Mouse (Mus musculus): Measurements from ENCODE around the gene Babam2.

The Babam2 gene

DNA sequence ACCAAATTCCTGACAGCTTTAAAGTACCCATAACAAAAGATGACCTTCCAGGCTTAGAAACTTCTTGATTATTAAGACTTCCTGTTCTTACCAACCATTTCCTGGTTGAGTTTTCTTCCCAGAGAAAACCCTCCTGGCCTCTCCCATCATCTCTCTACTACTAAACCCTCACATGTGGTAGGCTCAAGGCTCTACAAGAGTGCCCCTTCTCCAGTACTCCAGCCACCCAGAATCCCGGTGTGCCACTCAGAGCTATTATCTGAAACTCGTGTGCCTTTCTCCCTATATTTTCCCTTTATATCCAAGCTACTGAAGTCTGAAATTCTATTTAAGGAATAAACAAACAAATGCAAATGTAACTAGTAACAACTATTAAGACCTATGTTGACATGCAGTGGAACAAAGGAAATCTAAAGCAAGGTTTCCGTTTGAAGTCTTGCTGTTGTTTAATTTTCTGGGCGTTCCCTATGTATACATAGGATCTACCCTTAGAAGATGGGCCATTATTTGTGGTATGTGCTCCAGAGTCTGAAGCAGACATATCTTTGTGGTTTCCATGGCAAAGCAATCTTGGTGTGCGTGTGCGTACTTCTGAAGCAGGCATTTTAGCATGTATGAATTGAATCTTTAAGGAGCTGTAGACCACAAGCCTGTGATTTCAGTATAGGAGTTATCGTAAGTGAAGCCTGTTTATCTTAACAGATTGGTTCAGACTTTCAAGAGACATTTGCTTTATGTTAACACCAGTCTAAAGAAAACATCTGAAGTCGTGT, 361.2 kb downstream of the Babam2 start:
- no peak for DNase-seq

GRCm38 (mm10) chr5:32059254-32059796, 361.8 kb downstream of the Babam2 start:
- no peak for DNase-seq

DNA sequence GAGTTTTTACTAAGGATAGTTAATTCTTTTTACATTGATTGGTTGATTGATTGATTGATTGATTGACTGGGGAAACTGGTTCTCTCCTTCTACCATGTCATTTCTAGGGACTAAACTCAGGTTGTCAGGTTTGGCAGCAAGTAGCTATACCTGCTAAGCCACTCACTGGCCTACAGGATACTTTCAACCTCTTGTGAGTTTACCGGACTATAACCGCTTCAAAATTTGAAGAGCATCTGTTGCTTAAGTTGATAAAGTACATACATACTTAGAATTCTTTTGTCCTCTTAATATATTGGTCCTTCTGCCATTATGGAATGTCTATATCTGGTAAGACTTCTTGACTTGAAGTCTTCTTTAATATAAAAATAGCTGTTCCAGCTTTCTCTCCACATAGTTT, 363.0 kb downstream of the Babam2 start:
- DNase-seq, result no peak

DNA sequence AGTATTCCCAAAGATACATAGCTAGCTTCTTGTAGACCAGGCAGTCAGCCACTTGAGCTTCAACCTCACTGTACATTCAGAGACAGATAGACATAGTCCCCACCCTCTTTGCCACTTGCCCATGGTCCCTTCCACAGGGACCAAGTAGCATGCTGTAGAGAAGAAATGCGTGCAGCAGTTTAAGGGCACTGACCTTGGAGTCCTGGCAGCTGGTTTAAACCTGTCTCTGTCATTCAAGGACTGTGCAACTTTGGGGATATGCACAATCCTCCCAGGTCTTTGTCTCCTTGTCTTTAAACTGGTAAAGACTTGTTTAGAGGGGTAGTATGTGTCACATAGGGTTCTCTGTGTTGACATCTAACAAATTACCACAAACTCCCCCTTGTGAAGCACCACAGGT, 364.4 kb downstream of the Babam2 start:
- no peak for DNase-seq

- no peak for DNase-seq
Observed at GRCm38 (mm10) chr5:32064341-32065105, 367.0 kb downstream of the Babam2 start.

GRCm38 (mm10) chr5:32066015-32066734, 368.7 kb downstream of the Babam2 start:
- no peak for DNase-seq

GRCm38 (mm10) chr5:32066839-32067238, 369.4 kb downstream of the Babam2 start:
- no peak for DNase-seq

GRCm38 (mm10) chr5:32068616-32069015, 371.1 kb downstream of the Babam2 start:
- DNase-seq, result no peak

- DNase-seq, result no peak
Observed at GRCm38 (mm10) chr5:32069096-32069495, 371.6 kb downstream of the Babam2 start.

GRCm38 (mm10) chr5:32069566-32070169, 372.2 kb downstream of the Babam2 start:
- no peak for DNase-seq

DNA sequence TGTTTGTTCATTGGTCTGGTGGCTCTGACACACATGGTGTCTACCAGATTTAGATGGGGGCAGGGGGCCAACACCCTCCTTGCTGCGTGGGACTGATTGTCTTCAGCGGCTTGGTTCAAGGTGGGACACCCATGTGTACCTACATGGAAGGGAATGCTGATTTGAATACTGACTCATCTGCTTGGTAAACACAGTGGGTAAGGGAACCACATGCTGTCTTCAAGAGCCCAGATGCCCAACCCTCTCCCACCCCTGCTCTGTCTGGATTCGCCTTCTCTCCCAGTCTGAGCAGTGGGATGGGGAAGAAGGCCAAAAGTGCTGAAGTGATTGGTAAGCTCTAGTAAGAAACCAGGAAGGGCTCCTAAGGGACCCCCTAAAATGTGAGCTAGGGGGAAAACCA, 373.3 kb downstream of the Babam2 start:
- DNase-seq, result no peak

DNA sequence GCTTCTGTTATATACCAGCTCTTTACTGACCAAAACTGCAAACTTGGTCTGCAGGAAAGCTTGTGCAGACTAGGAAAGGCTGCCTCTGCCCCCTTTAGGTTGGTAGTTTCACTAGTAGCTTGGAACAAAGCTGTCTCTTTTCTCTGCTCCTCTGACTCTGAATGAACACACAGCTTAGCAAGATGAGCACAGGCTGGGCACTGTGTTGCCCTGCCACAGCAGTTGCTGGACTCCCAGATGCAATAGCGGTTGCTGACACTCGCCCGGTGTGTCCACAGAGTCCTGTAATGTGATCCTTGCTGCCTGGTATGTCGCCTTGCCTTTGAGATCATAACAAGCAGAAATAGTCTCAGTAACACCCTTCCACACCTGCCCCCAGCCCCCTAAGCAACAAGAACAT, 373.8 kb downstream of the Babam2 start:
- no peak for DNase-seq

DNA sequence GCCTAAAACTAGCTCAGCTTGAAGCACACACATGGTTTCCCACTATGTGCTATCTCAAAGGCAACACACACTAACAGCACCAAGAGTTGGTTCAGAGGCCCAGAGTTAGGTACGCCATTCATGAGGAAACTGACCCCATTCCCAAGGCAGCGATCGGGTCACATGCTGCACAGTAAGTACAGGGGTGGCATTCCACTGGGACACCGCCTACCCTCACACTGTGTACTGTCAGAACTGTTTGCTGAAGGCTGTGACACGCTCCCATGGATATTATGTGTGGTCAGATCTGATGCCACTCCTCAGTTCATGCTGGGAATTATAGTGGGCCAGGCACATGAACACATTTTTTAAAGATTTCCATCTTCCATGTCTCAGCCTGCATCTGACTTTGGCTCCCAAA, 374.3 kb downstream of the Babam2 start:
- no peak for DNase-seq

GRCm38 (mm10) chr5:32072877-32073276, 375.4 kb downstream of the Babam2 start:
- no peak for DNase-seq

DNA sequence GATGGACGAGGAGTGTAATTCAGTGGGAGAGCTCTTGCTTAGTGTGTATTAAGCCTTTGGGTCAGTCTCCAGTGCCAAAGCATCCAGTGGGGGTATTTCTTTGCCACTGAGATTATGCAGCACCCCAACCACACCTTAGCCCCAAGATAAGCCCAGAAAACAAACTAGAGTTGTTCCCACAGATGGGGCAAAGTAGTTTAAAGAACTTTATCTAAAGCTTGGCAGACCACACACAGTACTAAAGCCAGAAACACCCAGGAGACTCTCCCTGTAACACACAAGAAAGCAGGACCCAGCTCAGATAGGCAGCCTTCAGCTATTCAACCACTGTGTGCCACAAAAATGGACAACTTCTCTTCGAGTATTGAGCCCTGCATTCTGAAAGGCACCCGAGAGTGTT, 376.6 kb downstream of the Babam2 start:
- no peak for DNase-seq

- no peak for DNase-seq
Observed at GRCm38 (mm10) chr5:32077139-32077538, 379.7 kb downstream of the Babam2 start.

DNA sequence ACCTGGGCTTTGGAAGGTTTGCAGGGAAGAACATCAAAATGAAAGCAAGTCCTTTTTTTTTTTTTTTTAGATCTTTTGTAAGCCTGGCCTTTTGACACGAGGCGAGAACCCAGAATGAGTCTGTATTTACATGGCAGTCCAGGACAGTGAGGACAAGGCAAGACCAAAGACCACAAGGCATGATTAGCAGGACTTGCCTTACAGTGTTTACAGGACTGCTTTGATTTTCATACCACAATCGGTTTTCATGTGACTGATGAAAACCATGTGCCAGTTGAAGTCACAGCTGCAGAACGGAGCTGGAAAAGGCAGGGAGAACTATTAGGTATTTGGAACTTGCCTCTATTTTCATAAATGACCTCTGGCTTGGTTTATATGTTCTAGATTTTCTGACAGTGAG, 381.5 kb downstream of the Babam2 start:
- DNase-seq, result no peak

DNA sequence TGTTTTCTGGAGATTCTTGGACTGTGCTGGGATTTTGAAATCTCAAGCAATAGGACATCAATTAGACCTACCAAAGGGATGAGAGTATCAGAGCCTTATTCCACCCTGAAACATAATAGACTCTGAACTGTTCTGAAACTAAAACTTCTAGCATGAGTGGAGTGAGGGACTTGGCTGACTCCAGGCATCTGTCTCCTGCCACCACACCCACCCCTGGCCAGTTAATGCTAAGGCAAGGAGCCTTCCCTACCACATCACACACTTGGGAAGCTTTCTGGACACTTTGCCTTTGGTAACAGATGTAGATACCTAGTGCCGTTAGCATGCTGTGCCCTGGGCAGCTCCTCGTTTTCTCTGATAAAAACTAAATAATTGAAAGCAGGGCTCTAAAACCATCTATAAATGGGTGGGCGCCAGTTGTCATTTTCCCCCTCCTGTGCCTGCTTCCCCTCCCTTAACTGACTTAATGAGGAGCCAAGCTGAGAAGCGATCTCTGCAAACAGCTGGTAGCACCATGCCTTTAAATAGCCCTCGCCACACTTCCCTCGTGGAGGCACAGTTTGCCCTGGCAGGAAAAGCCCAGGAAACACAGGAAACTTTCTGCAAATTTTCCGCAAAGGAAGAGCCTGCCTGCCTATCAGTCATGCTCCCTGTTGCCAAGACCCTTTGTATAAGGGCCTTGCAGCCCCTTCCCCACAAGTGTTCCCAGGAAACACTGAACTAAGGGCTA, 383.2 kb downstream of the Babam2 start:
- no peak for DNase-seq

DNA sequence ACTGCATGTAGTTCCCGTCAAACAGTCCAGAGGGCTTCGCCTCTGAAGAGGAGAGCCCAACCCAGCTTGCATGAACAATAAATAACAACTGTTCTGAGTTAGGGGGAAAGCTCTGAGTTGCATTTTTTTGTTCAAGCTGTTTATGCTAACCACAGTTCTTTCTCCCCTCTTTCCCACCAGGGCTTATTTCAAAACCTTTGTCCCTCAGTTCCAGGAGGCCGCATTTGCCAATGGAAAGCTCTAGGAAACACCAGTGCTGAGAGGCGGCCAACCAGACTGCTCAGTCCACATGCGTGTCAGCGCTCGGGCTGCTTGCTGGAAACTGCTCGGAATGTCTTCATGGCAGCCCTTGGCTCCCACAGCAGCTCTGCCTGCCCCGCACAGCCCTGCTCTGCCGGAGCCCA, 386.9 kb downstream of the Babam2 start:
- DNase-seq, result no peak

DNA sequence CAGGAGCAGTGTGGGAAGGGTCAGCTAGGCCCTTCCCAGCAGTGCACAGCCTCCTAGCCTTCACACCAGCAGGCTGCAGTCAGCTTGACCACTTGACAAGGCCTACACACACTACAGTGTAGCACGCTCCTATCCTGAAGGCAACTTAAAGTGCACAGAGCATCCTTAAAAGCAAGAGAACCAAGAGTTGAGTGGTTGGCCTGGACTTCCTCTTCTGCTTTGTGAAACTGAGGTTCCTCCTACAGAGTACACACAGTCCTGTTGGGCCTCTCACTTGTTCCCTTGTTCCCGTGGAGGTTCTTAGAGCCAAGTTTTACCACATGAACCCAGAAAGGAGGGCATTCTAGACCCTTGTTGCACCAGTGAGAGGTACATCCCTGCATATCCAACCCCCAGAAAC, 388.1 kb downstream of the Babam2 start:
- DNase-seq, result no peak

- DNase-seq, result no peak
Observed at GRCm38 (mm10) chr5:32085971-32086370, 388.5 kb downstream of the Babam2 start.

- no peak for DNase-seq
Observed at GRCm38 (mm10) chr5:32086526-32087090, 389.1 kb downstream of the Babam2 start.

Data from cerebellum, adult 18-20 months (tissue).